Mouse (Mus musculus) 3T3-L1 (cell line): Measurements from ENCODE around the gene Ccr1.
A peak's percentile ranks its signal among the peaks of the same experiment; 100 is the strongest.
"Not testable (repeated sequence)": the region's sequence is repeated elsewhere in the genome, so short reads cannot be mapped to it uniquely, and the experiment has no call there.

ENCODE experiments used
- DNase-seq: peaks from one replicate; pipeline ENCODE4 v3.0.0-alpha.2; 2015; ENCODE audit warnings: low read depth, low spot score

Gene Ccr1

DNA sequence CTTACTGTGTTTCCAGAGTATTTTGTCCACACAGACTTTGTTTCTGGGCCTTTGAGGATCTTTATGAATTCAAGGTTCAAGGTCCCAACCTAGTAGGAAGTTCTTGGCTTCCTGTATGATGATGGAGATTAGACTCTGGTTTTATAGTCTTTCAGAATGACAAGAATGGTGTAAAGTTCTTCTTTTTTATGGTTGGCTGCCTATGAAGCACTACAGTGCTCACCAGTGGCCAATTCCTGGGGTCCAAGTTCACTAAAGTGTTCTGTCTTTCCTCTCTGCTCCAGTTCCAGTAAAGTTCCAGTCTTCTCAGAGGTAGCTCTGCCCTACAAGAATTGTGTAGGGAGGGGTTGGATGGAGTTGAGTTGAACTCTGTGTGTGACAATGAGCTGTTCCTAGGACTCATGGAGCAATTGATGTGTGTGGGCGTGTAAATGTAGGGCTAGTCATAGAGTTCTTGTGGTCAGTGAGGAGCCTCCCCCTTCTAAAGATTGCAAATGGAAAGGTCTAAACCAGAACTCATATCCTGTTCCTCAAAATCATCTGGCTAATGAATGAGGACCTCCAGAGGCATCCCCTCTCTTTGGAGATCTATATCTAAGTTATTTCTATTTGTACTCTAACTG lies at the start of gene Ccr1:
Gene Ccr1, minus strand, starts transcription at position 403 of the 623 bp plus-strand sequence.
- peak; percentile 46 for DNase-seq

DNA sequence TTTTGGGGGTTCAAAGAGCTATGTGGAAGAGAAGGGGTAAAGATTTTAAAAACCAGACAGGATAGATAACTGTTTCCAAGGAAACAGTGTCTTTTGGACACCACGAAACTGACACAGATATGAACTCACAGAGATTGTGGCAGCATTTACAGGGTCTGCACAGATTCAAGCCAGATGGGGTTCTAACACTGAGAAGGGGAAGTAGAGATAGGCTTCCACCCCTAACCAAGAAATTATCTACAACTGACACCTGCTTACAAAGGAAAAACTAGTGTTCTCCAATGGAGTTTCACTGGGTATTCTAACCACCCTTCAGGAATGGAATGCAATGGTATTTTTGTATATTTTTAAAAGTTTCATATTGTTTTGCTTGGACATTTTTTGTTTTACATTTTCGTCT lies 47.6 kb upstream of the Ccr1 start:
- DNase-seq = no peak

DNA sequence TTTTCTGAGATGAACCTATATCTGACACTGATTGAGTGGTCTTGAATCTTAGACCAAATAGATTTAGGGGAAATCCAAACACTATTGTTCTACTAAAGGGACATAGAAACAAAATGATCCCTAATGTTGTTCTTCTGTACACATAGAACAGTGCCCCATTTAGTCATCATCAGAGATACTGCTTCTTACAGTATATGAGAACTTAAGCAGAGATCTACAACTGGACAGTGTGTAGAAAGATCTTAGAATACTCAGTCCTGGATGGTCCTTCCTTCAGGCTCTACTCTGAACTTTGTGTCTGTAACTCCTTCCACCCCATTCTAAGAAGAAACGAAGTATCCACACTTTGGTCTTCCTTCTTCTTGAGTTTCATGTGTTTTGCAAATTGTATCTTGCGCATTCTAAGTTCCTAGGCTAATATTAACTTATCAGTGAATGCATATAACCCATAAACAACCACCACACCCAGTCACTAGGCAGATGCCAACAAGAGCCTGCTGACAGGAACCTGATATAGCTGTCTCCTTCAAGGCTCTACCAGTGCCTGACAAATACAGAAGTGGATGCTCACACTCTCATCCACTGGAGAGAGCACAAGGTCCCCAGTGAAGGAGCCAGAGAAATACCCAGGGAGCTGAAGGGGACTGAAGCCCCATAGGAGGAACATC lies 46.6 kb upstream of the Ccr1 start:
- no peak for DNase-seq

DNA sequence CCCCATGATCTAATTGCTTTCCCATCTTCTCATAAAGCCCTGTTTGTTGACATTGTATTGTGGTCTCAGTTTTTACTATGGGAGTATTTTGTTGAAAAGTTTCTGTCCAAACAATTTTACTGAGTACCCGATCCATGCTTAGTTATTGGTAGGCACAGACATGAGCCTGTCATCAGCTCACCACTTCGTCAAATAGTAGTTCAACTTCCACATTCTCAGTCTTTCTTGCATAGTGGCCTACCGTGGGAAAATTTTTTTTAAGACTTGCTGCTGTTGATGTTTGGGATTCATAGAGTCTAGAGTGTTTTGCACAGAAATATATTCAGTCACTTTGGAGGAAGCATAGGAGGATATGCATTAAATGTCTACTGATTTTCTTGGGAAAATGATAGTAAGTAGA lies 44.8 kb upstream of the Ccr1 start:
- DNase-seq = no peak

DNA sequence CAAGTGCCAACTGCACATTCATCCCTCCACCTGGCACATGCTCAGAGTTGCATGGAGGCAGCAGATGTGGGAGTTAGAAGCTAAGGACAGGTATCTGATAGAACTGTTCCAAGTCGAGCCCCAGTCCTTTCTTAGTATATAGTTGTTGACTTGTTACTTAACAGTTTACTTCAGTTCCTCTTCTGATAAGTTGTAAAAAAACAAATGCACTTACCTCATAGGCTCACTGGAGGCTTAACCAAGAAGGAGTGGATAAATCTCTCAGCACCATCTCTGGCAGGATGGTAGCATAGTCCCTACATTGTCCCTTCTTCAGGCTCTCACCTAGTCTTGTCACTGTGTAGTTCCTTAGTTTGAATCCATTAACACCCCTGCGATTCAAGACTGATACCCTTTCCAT lies 44.2 kb upstream of the Ccr1 start:
- DNase-seq = no peak

DNA sequence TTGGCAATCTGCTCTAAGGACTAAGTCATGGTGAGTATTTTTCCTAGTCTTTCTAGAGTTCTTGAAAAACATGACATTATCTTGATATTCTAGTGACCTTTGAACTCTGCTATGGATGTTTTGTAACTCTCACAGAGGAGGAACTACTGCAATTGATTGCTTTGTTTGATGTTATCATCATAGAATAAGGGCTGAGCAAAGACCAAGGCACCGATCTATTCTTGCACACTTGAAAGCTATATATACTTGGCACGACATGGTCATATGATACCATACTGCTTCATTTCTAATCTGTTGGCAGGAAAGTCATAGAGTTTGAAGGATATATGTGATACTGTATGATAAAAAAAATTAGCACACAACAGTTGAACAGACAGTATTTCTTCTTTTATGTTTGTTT lies 31.3 kb upstream of the Ccr1 start:
- DNase-seq = no peak

DNA sequence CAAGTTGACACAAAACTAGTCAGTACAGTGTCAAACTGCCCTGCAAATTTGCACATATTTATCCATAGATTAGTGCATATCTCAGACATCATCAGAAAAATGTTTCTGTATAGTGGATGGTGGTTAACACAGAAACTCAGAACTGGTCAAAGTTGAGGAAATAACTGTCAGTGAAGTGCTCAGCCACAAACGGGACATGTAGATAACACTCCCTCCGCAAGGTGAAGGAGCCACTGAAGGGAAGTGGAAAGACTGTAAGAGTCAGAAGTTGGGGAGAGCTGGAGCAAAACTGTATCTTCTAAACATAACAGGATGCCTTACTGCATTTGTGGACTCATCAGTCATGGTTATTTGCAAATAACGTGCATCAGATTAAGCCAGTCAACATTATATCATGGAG lies 29.2 kb upstream of the Ccr1 start:
- DNase-seq = no peak

DNA sequence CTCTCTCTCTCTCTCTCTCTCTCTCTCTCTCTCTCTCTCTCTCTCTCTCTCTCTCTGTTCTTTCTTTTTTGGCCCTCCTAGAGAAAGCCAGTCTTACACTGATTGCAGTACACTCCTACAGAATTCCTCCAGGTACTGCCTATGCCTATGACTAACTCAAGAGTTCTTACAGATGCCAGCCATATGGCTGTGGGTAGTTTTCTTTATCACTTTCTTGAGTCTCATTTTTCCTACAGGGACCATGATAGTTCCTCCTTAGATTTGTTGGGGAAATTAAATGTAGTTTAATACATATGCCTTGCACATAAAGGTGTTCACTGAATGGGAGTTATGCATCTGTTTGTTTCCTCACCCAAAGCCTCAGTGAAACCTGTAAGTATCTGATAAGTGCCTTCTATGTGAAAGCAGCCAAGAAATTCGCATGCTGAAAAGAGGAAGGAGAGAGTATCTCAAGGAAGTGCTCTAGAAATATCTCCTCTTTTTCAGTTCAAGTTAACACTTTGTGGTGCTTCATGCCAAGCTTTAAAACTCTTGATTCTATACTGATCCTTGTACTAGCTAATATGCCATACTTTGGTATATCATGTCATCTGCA lies 22.9 kb upstream of the Ccr1 start:
- DNase-seq = no peak

DNA sequence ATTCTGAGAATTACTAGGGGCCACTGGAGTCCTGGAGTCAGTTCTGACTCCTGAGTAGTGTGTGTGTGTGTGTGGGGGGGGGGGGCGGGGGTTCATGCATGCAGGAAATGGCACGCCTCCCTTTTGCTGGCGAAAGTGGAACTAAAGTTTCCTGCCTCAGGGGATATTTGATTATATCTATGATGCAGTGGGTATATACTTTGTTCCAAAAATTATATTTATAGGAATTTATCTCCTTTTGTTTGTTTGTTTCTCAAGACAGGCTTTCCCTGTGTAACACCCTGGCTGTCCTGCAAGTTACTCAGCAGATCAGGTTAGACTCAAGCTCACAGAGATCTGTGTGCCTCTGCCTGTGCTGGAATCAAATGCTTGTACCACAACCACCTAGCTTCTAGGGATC lies 21.2 kb upstream of the Ccr1 start:
- DNase-seq = no peak

DNA sequence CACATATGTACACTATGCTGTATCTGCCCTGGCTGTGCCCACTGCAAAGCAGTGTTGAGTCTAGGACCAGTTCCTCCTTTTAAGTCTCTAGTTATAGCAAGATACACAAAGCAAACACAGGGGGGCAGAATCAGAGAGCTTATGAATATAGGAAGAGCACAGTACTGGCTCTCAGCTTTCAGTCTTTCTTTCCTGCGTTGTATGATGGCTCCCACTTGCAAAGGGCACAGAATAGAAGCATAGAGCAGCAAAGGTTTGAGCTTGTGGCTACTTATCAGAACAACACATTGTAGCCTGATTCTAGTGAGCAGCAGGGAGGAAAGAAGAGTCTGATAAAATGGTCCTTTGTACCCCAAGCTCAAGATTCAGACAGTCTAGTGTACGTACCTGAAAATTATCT lies 17.7 kb upstream of the Ccr1 start:
- DNase-seq = peak; percentile 13

DNA sequence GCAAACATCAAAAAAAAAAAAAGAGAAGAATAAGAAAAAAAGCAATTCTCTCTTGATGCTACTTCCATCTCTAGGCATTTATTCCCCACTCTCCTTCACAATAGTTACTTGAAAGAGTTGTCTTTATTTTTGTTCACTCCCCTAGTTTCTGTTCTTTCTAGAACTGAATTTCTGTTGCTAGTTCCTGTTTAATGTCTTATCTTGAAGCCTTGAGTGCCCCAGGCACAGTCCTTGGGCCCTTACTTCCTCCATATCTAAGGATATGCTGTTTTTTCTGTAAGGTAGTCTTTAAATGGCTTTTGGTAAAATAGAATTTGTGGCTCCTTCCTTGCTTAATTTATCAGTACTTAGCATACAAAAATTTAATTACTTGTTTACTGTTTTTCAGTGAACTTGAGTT lies 16.5 kb upstream of the Ccr1 start:
- no peak for DNase-seq

DNA sequence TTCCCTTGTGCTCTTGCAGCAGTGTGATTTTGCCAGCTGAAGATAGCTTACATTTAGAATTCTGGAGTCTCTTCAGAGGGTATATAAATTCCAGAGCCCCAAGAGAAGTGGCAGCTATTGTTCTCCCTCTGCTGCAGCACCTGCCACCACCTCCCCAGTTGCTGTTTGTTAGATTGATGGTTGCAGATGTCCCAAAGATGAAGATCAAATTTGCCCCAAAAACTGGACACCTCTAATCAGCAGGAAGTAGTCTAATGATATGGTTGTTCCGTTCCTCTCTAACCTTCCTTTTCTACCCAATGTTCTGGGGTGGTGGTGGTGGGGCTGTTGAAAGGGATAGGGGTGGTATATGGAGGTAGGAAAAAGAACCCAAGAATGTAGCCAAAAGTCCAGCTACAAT lies 14.2 kb upstream of the Ccr1 start:
- DNase-seq = no peak

DNA sequence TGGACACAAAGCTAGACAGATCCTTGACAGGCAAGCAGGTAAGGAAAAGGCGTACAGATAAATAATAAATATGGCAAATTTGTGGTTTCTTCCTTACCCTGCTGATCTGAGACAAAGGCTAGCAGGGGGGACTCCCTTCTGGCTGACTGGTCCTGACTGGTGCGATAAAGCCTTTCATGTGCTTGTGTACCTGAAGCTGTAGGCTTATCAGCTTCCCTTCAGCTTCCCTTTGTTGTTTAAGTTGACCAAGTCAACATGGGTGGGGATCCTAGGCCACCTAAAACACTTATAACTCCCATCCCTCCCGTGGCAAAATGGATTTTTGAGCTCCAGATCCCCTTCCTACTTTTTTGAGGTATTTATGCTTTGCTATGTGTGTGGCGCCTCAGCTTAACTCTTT lies 13.4 kb upstream of the Ccr1 start:
- no peak for DNase-seq

DNA sequence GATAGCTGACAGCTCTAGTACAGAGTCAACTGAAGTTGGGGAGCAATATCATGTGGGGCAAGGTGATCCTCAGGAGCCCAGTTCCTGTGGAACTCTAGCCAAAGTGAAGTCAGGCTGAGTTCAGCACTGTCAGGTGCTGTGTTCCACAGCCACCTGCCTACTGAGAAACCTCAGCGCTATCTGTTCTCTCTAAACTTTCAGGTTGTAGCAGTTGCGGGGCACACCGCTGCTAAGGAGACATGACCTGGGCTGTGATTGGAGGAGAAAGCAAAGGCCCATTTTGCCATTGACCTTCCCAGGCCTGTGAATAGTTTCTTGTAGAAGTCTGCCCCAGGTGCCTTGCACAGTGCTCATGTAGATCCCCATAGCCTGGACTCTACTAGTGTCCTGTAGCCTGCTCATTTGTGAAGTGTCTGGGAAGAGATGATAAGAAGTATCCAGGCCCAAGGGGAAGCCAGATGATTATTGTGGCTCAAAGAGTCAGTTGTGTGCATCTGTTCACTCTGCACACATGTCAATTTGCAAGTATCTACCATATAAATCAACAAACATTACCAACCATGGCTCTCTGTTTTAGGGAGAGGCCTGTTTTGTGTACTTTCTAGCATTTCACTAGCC lies 12.5 kb upstream of the Ccr1 start:
- not testable (repeated sequence) for DNase-seq

DNA sequence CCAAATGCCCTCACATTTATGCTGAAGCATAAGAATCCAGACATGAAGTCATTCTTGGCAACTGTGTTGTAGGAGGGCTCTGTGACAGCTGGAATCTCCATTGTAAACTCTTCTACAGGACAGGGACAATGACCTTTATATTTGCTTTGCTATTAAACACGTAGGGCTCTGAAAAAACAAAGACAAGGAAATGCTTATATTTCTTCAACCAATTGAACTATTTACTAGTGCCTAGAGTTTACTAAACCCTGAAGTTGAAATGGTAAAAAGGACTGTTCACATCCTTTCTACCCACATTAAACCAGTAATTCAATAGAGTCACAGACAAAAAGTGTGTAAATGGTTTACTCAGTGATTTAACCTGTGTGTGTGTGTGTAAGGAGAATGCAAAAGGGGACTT lies 9.8 kb upstream of the Ccr1 start, which contains the start of gene Ccr1l1:
Gene Ccr1l1, minus strand, starts transcription at position 101 of the 400 bp plus-strand sequence.
- DNase-seq = no peak

DNA sequence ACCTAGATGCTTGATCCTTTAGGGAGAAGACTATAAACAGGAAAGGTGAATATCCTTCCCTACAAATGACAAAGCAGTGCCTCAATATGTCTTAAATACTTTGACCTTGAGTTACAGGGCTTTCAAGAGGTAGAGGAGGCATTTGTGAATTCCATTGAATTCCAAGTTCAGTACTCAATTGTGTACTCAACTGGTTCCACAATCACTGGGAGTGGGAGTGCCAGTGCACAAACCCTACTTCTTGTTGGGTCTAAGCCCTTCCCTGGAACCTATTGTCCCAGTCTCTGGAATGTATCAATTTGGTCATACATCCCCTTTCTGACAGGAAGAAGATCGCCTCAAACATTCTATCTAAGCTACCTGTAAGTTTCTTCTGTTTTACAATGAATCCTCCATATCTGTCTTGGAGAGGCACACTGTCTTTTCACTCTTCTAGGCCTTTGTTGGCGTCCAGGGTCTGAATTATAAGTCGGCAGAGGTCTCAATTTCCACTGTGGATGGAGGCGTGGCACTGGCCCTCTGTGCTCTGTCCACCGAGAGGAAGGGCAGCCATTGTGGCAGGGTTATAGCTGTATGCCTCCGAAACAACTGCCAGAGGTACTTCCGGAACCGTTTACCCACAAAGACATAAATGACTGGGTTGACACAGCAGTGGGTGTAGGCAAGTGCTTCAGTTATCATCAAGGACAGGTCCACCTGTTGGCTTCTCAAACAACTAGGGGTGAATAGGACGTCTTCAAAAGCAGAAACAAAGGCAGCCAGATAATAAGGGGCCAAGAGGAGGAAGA lies 8.6 kb upstream of the Ccr1 start:
- no peak for DNase-seq

DNA sequence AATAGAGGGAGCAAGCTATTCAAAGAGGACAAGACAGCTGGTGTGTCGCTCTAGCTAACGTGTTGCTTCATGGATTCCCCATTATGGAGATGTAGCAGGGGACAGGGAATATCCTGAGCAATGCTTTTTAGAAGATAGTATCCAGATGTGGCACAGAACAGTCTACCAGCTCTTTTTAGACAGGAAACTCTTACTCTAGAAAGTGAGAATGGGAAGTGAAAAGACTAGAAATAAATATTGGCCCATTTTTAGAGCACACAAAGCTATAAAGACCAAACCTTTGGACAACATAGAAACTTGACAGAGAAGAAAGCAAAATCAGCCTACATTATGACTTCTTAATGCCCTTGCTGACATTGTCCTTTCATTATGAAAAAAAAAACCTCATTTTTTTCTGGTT lies 7.1 kb upstream of the Ccr1 start:
- no peak for DNase-seq

DNA sequence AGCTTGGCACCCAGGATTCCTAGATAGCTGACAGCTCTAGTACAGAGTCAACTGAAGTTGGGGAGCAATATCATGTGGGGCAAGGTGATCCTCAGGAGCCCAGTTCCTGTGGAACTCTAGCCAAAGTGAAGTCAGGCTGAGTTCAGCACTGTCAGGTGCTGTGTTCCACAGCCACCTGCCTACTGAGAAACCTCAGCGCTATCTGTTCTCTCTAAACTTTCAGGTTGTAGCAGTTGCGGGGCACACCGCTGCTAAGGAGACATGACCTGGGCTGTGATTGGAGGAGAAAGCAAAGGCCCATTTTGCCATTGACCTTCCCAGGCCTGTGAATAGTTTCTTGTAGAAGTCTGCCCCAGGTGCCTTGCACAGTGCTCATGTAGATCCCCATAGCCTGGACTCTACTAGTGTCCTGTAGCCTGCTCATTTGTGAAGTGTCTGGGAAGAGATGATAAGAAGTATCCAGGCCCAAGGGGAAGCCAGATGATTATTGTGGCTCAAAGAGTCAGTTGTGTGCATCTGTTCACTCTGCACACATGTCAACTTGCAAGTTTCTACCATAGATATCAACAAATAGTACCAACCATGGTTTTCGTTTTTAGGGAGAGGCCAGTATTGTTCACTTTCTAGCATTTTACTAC lies 1.5 kb downstream of the Ccr1 start:
- DNase-seq = not testable (repeated sequence)

DNA sequence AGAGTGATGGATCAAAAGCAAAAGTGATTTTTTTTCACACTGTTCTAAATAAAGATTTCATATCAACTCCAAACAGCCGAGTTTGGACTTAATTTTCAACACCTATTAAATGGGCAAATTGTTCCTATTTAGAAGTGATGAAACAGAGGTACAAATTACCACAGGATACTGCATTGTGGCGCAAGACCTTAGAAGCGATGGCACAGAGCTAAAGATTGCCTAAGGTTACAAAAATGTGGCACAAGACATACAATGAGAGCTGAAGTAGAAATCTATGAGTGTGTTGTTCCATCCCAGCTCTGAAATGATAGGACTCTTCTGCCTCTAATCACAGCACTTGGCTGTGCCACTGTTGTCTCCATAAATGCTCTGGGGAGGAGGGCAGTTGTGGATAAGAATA lies 3.7 kb downstream of the Ccr1 start:
- no peak for DNase-seq

DNA sequence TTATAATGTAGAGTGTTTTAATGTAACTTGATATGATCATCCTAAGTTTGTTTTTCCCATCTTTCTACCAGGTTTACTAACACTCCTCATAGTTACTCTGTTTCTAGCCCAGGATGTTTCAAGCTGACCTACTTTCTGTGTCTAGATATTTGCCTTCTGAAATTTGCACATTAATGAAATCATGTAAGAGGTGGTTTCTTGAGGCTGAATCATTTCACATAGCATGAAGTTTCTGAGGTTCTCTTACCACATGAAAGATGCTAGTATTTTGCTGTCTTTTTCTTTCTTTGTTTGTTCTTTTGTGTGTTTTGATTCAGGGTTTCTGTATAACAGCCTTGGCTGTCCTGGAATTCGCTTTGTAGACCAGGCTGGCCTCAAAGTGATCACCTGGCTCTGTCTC lies 8.3 kb downstream of the Ccr1 start:
- no peak for DNase-seq

DNA sequence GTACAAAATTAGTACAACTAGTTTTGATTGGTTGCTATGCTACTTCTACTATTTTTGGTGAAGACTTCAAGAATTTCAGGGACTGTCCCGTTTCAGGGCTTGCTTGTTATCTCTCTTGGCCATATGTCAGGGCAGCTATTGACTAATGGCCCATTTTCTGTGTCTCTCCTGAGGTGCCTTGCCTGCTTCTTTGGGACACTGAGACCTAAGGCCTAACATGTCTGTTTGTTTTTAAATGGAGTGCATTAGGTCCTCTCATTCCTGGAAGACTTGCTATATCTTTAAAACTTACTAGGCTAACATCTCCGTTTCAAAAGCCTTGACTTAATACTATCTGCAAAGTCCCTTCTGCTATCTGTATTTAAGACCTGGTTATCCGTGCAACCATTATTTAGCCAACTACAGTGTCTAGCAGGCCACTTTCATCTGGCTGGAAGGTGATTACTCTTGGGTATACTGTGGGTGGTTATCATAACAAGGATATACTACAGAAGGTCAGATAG lies 10.5 kb downstream of the Ccr1 start:
- DNase-seq = no peak
